Mouse (Mus musculus) monocyte, adult 2 months (primary cell): ENCODE data around the gene Csnk1g2.

Experiments
- DNase-seq, 2 experiments: peaks; one replicate each; pipeline ENCODE4 v3.0.0; 2022; ENCODE audit warnings: low spot score in 2 of 2, low read depth in 1 of 2

Gene Csnk1g2

GRCm38 (mm10) chr10:80622661-80623456 is at the start of gene Csnk1g2:
Gene Csnk1g2, plus strand, starts transcription at chr10:80622838.
- DNase-seq = peak in 1 of 2 experiments; percentile 18

GRCm38 (mm10) chr10:80573944-80574343 is 48.7 kb upstream of the Csnk1g2 start:
- no peak for DNase-seq

GRCm38 (mm10) chr10:80574896-80575295 is 47.7 kb upstream of the Csnk1g2 start:
- no peak for DNase-seq

GRCm38 (mm10) chr10:80575925-80576324 is 46.7 kb upstream of the Csnk1g2 start:
- DNase-seq = no peak

- peak in 1 of 2 experiments; percentile 43 for DNase-seq
These were observed 46.1 kb upstream of the Csnk1g2 start for GRCm38 (mm10) chr10:80576351-80577194.

GRCm38 (mm10) chr10:80577195-80578130 is 45.2 kb upstream of the Csnk1g2 start, which contains the start of gene Klf16:
Gene Klf16, minus strand, starts transcription at chr10:80577321.
- DNase-seq = peak; percentile 89 to 98

GRCm38 (mm10) chr10:80578131-80578750 is 44.4 kb upstream of the Csnk1g2 start:
- DNase-seq = peak in 1 of 2 experiments; percentile 79

GRCm38 (mm10) chr10:80578911-80579310 is 43.7 kb upstream of the Csnk1g2 start:
- DNase-seq = peak in 1 of 2 experiments; percentile 36

GRCm38 (mm10) chr10:80583047-80583446 is 39.6 kb upstream of the Csnk1g2 start:
- DNase-seq = no peak

- DNase-seq = no peak
These were observed 38.6 kb upstream of the Csnk1g2 start for GRCm38 (mm10) chr10:80584045-80584488.

GRCm38 (mm10) chr10:80584642-80585552 is 37.7 kb upstream of the Csnk1g2 start:
- DNase-seq = no peak

- DNase-seq = no peak
These were observed 37.1 kb upstream of the Csnk1g2 start for GRCm38 (mm10) chr10:80585581-80585980.

- DNase-seq = no peak
These were observed 36.0 kb upstream of the Csnk1g2 start for GRCm38 (mm10) chr10:80586407-80587304.

- no peak for DNase-seq
These were observed 35.4 kb upstream of the Csnk1g2 start for GRCm38 (mm10) chr10:80587305-80587657.

- no peak for DNase-seq
These were observed 33.3 kb upstream of the Csnk1g2 start for GRCm38 (mm10) chr10:80589127-80589878.

- DNase-seq = peak; percentile 81 to 88
These were observed 32.5 kb upstream of the Csnk1g2 start, which contains the start of gene Abhd17a for GRCm38 (mm10) chr10:80589879-80590854. Gene Abhd17a, minus strand, starts transcription at chr10:80590341.
